Comparison of ENCODE assay signal across 15 mouse cellular contexts in genomic region chr3:145365227-145365626, GRCm38 (mm10).
DNase-seq lines count a peak whose midpoint lies in the region; ATAC-seq and TF ChIP-seq lines count a peak whose summit lies in the region.
"Had no signal": no experiment of that assay in that cellular context is flagged by ENCODE, and none has a peak within 500 bp of the region (broad histone marks: within the 10 kb centered on the region; RNA-seq: fewer than 3 reads in every experiment).

No protein-coding gene starts in this region.

- no peak overlapping the region for H3K9ac ChIP-seq in heart, embryonic 11.5 days (ENCODE audit: low read depth, low read length)
- H3K9ac ChIP-seq in liver, postnatal 0 days (replicated peaks) = no peak overlapping the region
- no peak overlapping the region for H3K9ac ChIP-seq in liver, embryonic 12.5 days
- no peak overlapping the region for H3K9ac ChIP-seq in MEL (ENCODE audit: control insufficient read depth, low read depth, low read length, poor library complexity, severe bottlenecking)
- H3K9ac ChIP-seq: embryonic facial prominence, embryonic 12.5 days had no signal

- no peaks in the 10 kb centered on the region for H3K4me1 ChIP-seq in heart, embryonic 11.5 days (ENCODE audit: control insufficient read depth, insufficient read depth, low read length)
- H3K4me1 ChIP-seq in liver, postnatal 0 days (ENCODE audit: insufficient read depth) = no peaks in the 10 kb centered on the region
- no peaks in the 10 kb centered on the region for H3K4me1 ChIP-seq in liver, embryonic 12.5 days
- H3K4me1 ChIP-seq in MEL (ENCODE audit: control insufficient read depth in 1 of 2, insufficient read depth in 2 of 2, low read length in 2 of 2) = no peaks in the 10 kb centered on the region
- H3K4me1 ChIP-seq: embryonic facial prominence, embryonic 12.5 days; heart, embryonic 10.5 days had no signal

- no peaks in the 10 kb centered on the region for H3K36me3 ChIP-seq in heart, embryonic 11.5 days (ENCODE audit: control insufficient read depth, insufficient read depth, low read length)
- H3K36me3 ChIP-seq in liver, postnatal 0 days (replicated peaks; ENCODE audit: insufficient read depth, low read length) = no peaks in the 10 kb centered on the region
- no peaks in the 10 kb centered on the region for H3K36me3 ChIP-seq in liver, embryonic 12.5 days
- H3K36me3 ChIP-seq in MEL (ENCODE audit: control insufficient read depth in 1 of 2, insufficient read depth in 2 of 2, low read length in 2 of 2) = no peaks in the 10 kb centered on the region
- H3K36me3 ChIP-seq: embryonic facial prominence, embryonic 12.5 days; heart, embryonic 10.5 days had no signal

- H3K27me3 ChIP-seq in heart, embryonic 11.5 days (ENCODE audit: control insufficient read depth, insufficient read depth, low read length) = no peaks in the 10 kb centered on the region
- no peaks in the 10 kb centered on the region for H3K27me3 ChIP-seq in liver, postnatal 0 days (ENCODE audit: insufficient read depth, low read length)
- no peaks in the 10 kb centered on the region for H3K27me3 ChIP-seq in liver, embryonic 12.5 days (replicated peaks)
- H3K27me3 ChIP-seq in MEL (ENCODE audit: control insufficient read depth in 1 of 2, insufficient read depth in 2 of 2, low read length in 2 of 2) = no peaks in the 10 kb centered on the region
- H3K27me3 ChIP-seq: embryonic facial prominence, embryonic 12.5 days had no signal

- no peaks in the 10 kb centered on the region for H3K9me3 ChIP-seq in heart, embryonic 11.5 days (replicated peaks; ENCODE audit: control insufficient read depth, low read length)
- H3K9me3 ChIP-seq in liver, postnatal 0 days (ENCODE audit: low read length) = no peaks in the 10 kb centered on the region
- no peaks in the 10 kb centered on the region for H3K9me3 ChIP-seq in liver, embryonic 12.5 days (replicated peaks)
- H3K9me3 ChIP-seq in MEL (replicated peaks; ENCODE audit: insufficient read depth, low read length) = no peaks in the 10 kb centered on the region
- H3K9me3 ChIP-seq: embryonic facial prominence, embryonic 12.5 days; heart, embryonic 10.5 days had no signal

- DNase-seq in heart, adult 8-10 months (ENCODE audit: low spot score) = peak; percentile 13
- no peak for DNase-seq in liver, postnatal 0 days
- DNase-seq in MEL (ENCODE audit: low read depth, low spot score) (peak; percentile 20), MN1 (ENCODE audit: low spot score) (no peak)
- DNase-seq in induced T-regulatory cell, adult 2 months (ENCODE audit: low read depth) = peak; percentile 3
- DNase-seq in ovary, postnatal 36 days (ENCODE audit: low spot score) = no peak
- DNase-seq: thymus, adult 2 months had no signal

- no peak for TF ChIP-seq EP300 in liver, postnatal 0 days (IDR thresholded peaks at IDR 0.05; ENCODE audit: low read depth)
- no peak for TF ChIP-seq EP300 in MEL (IDR thresholded peaks at IDR 0.05; ENCODE audit: low read depth in 1 of 2, low read length in 2 of 2)

- peak; percentile 29 for TF ChIP-seq CTCF in liver, postnatal 0 days (IDR thresholded peaks at IDR 0.05; ENCODE audit: low read depth)
- peak in 1 of 3 experiments; percentile 45; a peak in 2 of 6 replicates for TF ChIP-seq CTCF in MEL (IDR thresholded peaks at IDR 0.05 in 2 of 3, conservative IDR thresholded peaks at IDR 0.05 in 1 of 3; ENCODE audit: control insufficient read depth in 1 of 3, insufficient read depth in 1 of 3, low read depth in 2 of 3, low read length in 3 of 3, poor library complexity in 1 of 3, severe bottlenecking in 1 of 3)

- no peak overlapping the region for H3K27ac ChIP-seq in heart, embryonic 11.5 days (ENCODE audit: low read depth, low read length)
- H3K27ac ChIP-seq in liver, postnatal 0 days (ENCODE audit: low read depth) = no peak overlapping the region
- H3K27ac ChIP-seq in liver, embryonic 12.5 days = no peak overlapping the region
- no peak overlapping the region for H3K27ac ChIP-seq in MEL (ENCODE audit: control insufficient read depth, low read depth, low read length)
- H3K27ac ChIP-seq: embryonic facial prominence, embryonic 12.5 days; heart, embryonic 10.5 days had no signal

- H3K79me2 ChIP-seq in MEL (ENCODE audit: control insufficient read depth, insufficient read depth, low read length, poor library complexity) = no peaks in the 10 kb centered on the region

- TF ChIP-seq RAD21 in MEL (IDR thresholded peaks at IDR 0.05; ENCODE audit: low read depth, low read length) = no peak; the same call in 1 of the 2 replicates

- no peak for TF ChIP-seq POLR2A in MEL (IDR thresholded peaks at IDR 0.05; ENCODE audit: control insufficient read depth in 1 of 2, insufficient read depth in 1 of 2, low read depth in 1 of 2, low read length in 2 of 2, poor library complexity in 1 of 2)

- 44% methylated on average over 3 of the region's 3 CpGs for WGBS in heart, embryonic 11.5 days (ENCODE audit: insufficient replicate concordance)
- WGBS in liver, postnatal 0 days (ENCODE audit: insufficient replicate concordance) = 33% methylated on average over 3 of the region's 3 CpGs
- WGBS in liver, embryonic 12.5 days (ENCODE audit: insufficient replicate concordance) = 24% methylated on average over 3 of the region's 3 CpGs

- no peak overlapping the region for H3K4me2 ChIP-seq in heart, embryonic 11.5 days
- no peak overlapping the region for H3K4me2 ChIP-seq in liver, postnatal 0 days (ENCODE audit: low read depth, low read length)
- no peak overlapping the region for H3K4me2 ChIP-seq in liver, embryonic 12.5 days
- H3K4me2 ChIP-seq: embryonic facial prominence, embryonic 12.5 days; liver, embryonic 11.5 days had no signal

- no peak overlapping the region for H3K4me3 ChIP-seq in heart, embryonic 11.5 days (ENCODE audit: low read depth, low read length)
- no peak overlapping the region for H3K4me3 ChIP-seq in liver, postnatal 0 days (ENCODE audit: low read depth, low read length)
- H3K4me3 ChIP-seq in liver, embryonic 12.5 days = no peak overlapping the region
- no peak overlapping the region for H3K4me3 ChIP-seq in MEL (ENCODE audit: control insufficient read depth in 1 of 2, insufficient read depth in 1 of 2, low read depth in 2 of 2, low read length in 2 of 2)
- H3K4me3 ChIP-seq: embryonic facial prominence, embryonic 12.5 days; heart, embryonic 10.5 days had no signal

- no peak for ATAC-seq in heart, embryonic 11.5 days (replicated peaks; ENCODE audit: insufficient number of reproducible peaks, low FRiP score, low TSS enrichment)
- ATAC-seq in liver, postnatal 0 days = no peak
- no peak for ATAC-seq in liver, embryonic 12.5 days
- ATAC-seq: forebrain, embryonic 16.5 days; inflammation-experienced regulatory T-cells, adult 6 months; midbrain, embryonic 16.5 days had no signal

TF ChIP-seq in MEL, 35 proteins besides CTCF, POLR2A, EP300 and RAD21:
- TF ChIP-seq JUND (IDR thresholded peaks at IDR 0.05; ENCODE audit: low read depth, low read length) = no peak
- peak; percentile 42 for TF ChIP-seq SMC3 (IDR thresholded peaks at IDR 0.05; ENCODE audit: low read depth, low read length)

Comparison
In these comparisons a context has a peak if more than half of its experiments do, and no peak if none do; other contexts are left out.
1. DNase-seq: peak in heart, adult 8-10 months (single experiment), MEL (single experiment) and induced T-regulatory cell, adult 2 months (single experiment); none in liver, postnatal 0 days (single experiment), ovary, postnatal 36 days (single experiment) and MN1 (single experiment).